Mouse (Mus musculus): ENCODE data around the gene Tc2n. TPM values are rescaled to one million over a fixed set of nuclear protein-coding genes. Genes with fewer than 3 reads are reported as not detected.

The Tc2n gene
- polyA plus RNA-seq, 1 experiment from 2014 or later: 3.6 TPM

Other genes starting within 250 kb of the Tc2n start
- 59.6 and 64.9 TPM in 2 replicates for gene Fbln5, start 100.5 kb upstream of the Tc2n start, polyA plus RNA-seq (2015; fragmentation: Nextera tagmentation; extraction: Ambion mirVana)
- gene Trip11, start 194.7 kb upstream of the Tc2n start, polyA plus RNA-seq (2015; fragmentation: Nextera tagmentation; extraction: Ambion mirVana): 21.5 and 25.7 TPM in 2 replicates
- 13.1 and 14.0 TPM in 2 replicates for gene Atxn3, start 239.7 kb upstream of the Tc2n start, polyA plus RNA-seq (2015; fragmentation: Nextera tagmentation; extraction: Ambion mirVana)

All from intestine, embryonic 16.5 days (tissue).